Mouse (Mus musculus) ES-Bruce4 (cell line): ENCODE results near the gene Arglu1.

ENCODE experiments used
- CTCF ChIP-seq: IDR thresholded peaks from one replicate; pipeline ENCODE4 v1.8.1; 2011; ENCODE audit warnings: low read depth, low read length
- EP300 ChIP-seq: IDR thresholded peaks from 2 replicates; pipeline ENCODE4 v1.6.1; 2011; ENCODE audit warnings: low read depth, low read length; ENCODE audit not compliant: insufficient read depth
- POLR2A ChIP-seq: IDR thresholded peaks from one replicate; pipeline ENCODE4 v1.8.1; 2011; ENCODE audit warnings: low read length; ENCODE audit not compliant: insufficient read depth

DNA sequence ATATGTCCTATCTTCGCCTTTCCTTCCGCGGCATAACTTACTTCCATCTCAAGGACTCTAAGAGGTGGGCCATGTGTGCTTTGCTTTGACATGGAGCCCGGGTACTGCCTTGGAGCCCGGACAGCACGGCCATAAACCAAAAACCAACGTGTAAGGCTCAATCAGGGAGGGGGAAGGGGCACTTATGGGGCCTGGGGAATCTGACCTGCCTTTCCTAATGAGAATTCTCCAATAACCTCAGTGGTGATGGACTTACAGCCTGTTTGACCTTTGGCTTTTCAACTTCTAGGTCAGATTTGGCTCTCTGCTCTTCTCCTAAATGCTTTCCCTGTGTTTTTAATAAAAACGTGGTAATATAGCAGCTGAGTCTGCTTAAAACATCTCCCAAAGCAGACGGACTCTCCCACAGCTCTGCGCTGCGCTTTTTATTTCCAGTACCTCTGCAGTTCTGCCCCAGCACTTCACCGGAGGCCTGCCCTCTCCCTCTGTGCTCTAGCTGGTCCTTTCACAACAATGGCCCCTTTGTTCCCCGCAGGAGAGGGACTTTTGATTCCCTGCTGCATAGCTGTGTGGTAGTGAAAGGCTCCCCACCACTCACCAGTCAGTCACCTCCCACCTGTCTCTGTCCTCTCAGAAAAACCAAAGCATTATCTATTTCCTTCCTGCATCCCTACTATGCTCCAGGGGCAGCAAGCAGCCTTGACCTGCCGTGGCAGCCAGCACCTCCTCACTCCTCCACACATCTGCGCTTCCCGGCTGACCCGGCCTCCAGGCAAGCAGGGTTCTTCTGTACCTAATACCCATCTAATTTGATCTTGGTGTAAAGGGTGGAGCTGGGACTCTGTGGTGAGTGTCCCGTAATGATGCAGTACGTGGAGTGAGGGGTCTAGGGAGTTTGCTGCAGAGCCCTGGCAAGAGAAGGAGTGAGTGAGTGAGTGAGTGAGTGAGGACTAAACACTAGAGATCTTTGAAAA is 70.8 kb downstream of the Arglu1 start:
- TF ChIP-seq CTCF (no peak), POLR2A (no peak), EP300 (peak; percentile 77)
